Mouse (Mus musculus) E14TG2a.4 (cell line): ENCODE measurements at regions not wholly inside any gene's neighbourhood (a gene's known extent, or its start where the extent isn't known, plus 50 kb on each side); places are given as distances from the start of the nearest gene placed in this dataset.

ENCODE experiments used
- H3K27me3 ChIP-seq: 2 replicates; pipeline ENCODE4 v1.6.1; 2014; ENCODE audit warnings: low read length, control low read depth; ENCODE audit not compliant: insufficient read depth
- H3K36me3 ChIP-seq: 2 replicates; pipeline ENCODE4 v1.6.1; 2014; ENCODE audit warnings: low read length, control low read depth; ENCODE audit not compliant: insufficient read depth
- H3K4me1 ChIP-seq: replicated peaks from 2 replicates; pipeline ENCODE4 v1.6.1; 2014; ENCODE audit warnings: low read depth, low read length, control low read depth
- H3K4me3 ChIP-seq: replicated peaks from 2 replicates; pipeline ENCODE4 v1.5.1; 2014; ENCODE audit warnings: mild to moderate bottlenecking, low read length
- H3K9me3 ChIP-seq: 2 replicates; pipeline ENCODE4 v1.6.1; 2014; ENCODE audit warnings: low read length, control low read depth
- CTCF ChIP-seq: conservative IDR thresholded peaks from 2 replicates; pipeline ENCODE4 v1.5.1; 2014; ENCODE audit warnings: low read length
- NANOG ChIP-seq: IDR thresholded peaks from 2 replicates; pipeline ENCODE4 v1.6.1; 2014; ENCODE audit warnings: borderline replicate concordance, low read length, mixed read lengths
- POU5F1 ChIP-seq: IDR thresholded peaks from 2 replicates; pipeline ENCODE4 v1.6.1; 2014; ENCODE audit warnings: low read length, borderline replicate concordance

GRCm38 (mm10) chr14:104688440-104688839, 166.0 kb upstream of the Rnf219 start:
- no peaks in the 10 kb centered on the region for H3K4me1 ChIP-seq
- no peaks in the 10 kb centered on the region for H3K36me3 ChIP-seq
- TF ChIP-seq NANOG (no peak), CTCF (no peak), POU5F1 (no peak)
- no peaks in the 10 kb centered on the region for H3K9me3 ChIP-seq
- no peak overlapping the region for H3K4me3 ChIP-seq
- H3K27me3 ChIP-seq: no peaks in the 10 kb centered on the region

- H3K4me1 ChIP-seq: no peaks in the 10 kb centered on the region
- H3K4me3 ChIP-seq: no peak overlapping the region
- H3K27me3 ChIP-seq: no peaks in the 10 kb centered on the region
- TF ChIP-seq POU5F1: no peak
- TF ChIP-seq NANOG: no peak
- TF ChIP-seq CTCF: no peak
- H3K36me3 ChIP-seq: no peaks in the 10 kb centered on the region
- no peaks in the 10 kb centered on the region for H3K9me3 ChIP-seq
Observed at GRCm38 (mm10) chr14:104676810-104677209, 154.4 kb upstream of the Rnf219 start.

GRCm38 (mm10) chr14:104661696-104662095, 139.3 kb upstream of the Rnf219 start:
- TF ChIP-seq CTCF (no peak), NANOG (no peak), POU5F1 (no peak)
- H3K4me1 ChIP-seq: no peaks in the 10 kb centered on the region
- H3K27me3 ChIP-seq: no peaks in the 10 kb centered on the region

GRCm38 (mm10) chr14:104658751-104659150, 136.3 kb upstream of the Rnf219 start:
- Histone ChIP-seq H3K27me3 (no peaks in the 10 kb centered on the region), H3K36me3 (no peaks in the 10 kb centered on the region), H3K4me3 (no peak overlapping the region), H3K4me1 (no peaks in the 10 kb centered on the region), H3K9me3 (no peaks in the 10 kb centered on the region)
- TF ChIP-seq POU5F1 (no peak), CTCF (no peak), NANOG (no peak)

More at GRCm38 (mm10) chr14:104661696-104662095, 139.3 kb upstream of the Rnf219 start:
- H3K36me3 ChIP-seq: no peaks in the 10 kb centered on the region
- H3K9me3 ChIP-seq: no peaks in the 10 kb centered on the region
- H3K4me3 ChIP-seq: no peak overlapping the region

GRCm38 (mm10) chr14:104649980-104650379, 127.5 kb upstream of the Rnf219 start:
- Histone ChIP-seq H3K36me3 (no peaks in the 10 kb centered on the region), H3K27me3 (no peaks in the 10 kb centered on the region), H3K4me3 (no peak overlapping the region), H3K9me3 (no peaks in the 10 kb centered on the region), H3K4me1 (no peaks in the 10 kb centered on the region)
- TF ChIP-seq CTCF (no peak), NANOG (no peak), POU5F1 (no peak)

- H3K9me3 ChIP-seq: no peaks in the 10 kb centered on the region
Observed at GRCm38 (mm10) chr14:104644626-104645025, 122.2 kb upstream of the Rnf219 start.

GRCm38 (mm10) chr14:104642783-104643182, 120.3 kb upstream of the Rnf219 start:
- Histone ChIP-seq H3K27me3 (no peaks in the 10 kb centered on the region), H3K4me1 (no peaks in the 10 kb centered on the region), H3K4me3 (no peak overlapping the region), H3K36me3 (no peaks in the 10 kb centered on the region), H3K9me3 (no peaks in the 10 kb centered on the region)
- TF ChIP-seq NANOG: no peak
- TF ChIP-seq POU5F1: no peak
- no peak for TF ChIP-seq CTCF

More at GRCm38 (mm10) chr14:104644626-104645025, 122.2 kb upstream of the Rnf219 start:
- no peaks in the 10 kb centered on the region for H3K27me3 ChIP-seq
- H3K36me3 ChIP-seq: no peaks in the 10 kb centered on the region
- H3K4me3 ChIP-seq: no peak overlapping the region
- no peaks in the 10 kb centered on the region for H3K4me1 ChIP-seq
- no peak for TF ChIP-seq CTCF
- no peak for TF ChIP-seq POU5F1
- TF ChIP-seq NANOG: no peak

GRCm38 (mm10) chr14:104639300-104639699, 116.9 kb upstream of the Rnf219 start:
- Histone ChIP-seq H3K36me3 (no peaks in the 10 kb centered on the region), H3K4me3 (no peak overlapping the region), H3K9me3 (no peaks in the 10 kb centered on the region), H3K4me1 (no peaks in the 10 kb centered on the region), H3K27me3 (no peaks in the 10 kb centered on the region)
- no peak for TF ChIP-seq POU5F1
- TF ChIP-seq NANOG: no peak
- TF ChIP-seq CTCF: no peak

GRCm38 (mm10) chr14:104611467-104611866, 89.0 kb upstream of the Rnf219 start:
- peaks cover 6% of the 10 kb centered on the region for H3K9me3 ChIP-seq
- H3K36me3 ChIP-seq: no peaks in the 10 kb centered on the region
- H3K4me3 ChIP-seq: no peak overlapping the region
- no peaks in the 10 kb centered on the region for H3K4me1 ChIP-seq
- H3K27me3 ChIP-seq: no peaks in the 10 kb centered on the region
- TF ChIP-seq POU5F1: no peak
- TF ChIP-seq NANOG: no peak
- no peak for TF ChIP-seq CTCF
